Mouse (Mus musculus) gastrocnemius, postnatal 4 days (tissue): ENCODE data around the gene Akap5. TPM values are rescaled to one million over a fixed set of nuclear protein-coding genes. Genes with fewer than 3 reads are reported as not detected.
A peak's percentile ranks its signal among the peaks of the same experiment; 100 is the strongest.

Experiments used
- DNase-seq, 2 experiments: peaks; one replicate each; pipeline ENCODE4 v3.0.0; 2021 to 2022; ENCODE audit warnings: low spot score in 2 of 2, mixed read lengths in 2 of 2
- long read RNA-seq, 2 experiments: library from polyadenylated mRNA; stranded (forward); transcript quantifications; one replicate each; pipeline ENCODE4 v2.0.0; 2021
- total RNA-seq, 2 experiments: library from RNA; stranded (reverse); gene quantifications; 2 replicates each; pipeline ENCODE4 v1.2.3; 2021

Gene Akap5
- total RNA-seq, result 1 to 10 TPM; 1.6 to 1.7 TPM
- long read RNA-seq, experiment 1, result 0 reads
- long read RNA-seq, experiment 2, full-length matches to known transcripts, result 2 of 2 reads
- long read RNA-seq, experiment 2, partial matches to known transcripts, result 0 of 2 reads
- long read RNA-seq, experiment 2, other reads (novel, unspliced or antisense), result 0 of 2 reads

DNA sequence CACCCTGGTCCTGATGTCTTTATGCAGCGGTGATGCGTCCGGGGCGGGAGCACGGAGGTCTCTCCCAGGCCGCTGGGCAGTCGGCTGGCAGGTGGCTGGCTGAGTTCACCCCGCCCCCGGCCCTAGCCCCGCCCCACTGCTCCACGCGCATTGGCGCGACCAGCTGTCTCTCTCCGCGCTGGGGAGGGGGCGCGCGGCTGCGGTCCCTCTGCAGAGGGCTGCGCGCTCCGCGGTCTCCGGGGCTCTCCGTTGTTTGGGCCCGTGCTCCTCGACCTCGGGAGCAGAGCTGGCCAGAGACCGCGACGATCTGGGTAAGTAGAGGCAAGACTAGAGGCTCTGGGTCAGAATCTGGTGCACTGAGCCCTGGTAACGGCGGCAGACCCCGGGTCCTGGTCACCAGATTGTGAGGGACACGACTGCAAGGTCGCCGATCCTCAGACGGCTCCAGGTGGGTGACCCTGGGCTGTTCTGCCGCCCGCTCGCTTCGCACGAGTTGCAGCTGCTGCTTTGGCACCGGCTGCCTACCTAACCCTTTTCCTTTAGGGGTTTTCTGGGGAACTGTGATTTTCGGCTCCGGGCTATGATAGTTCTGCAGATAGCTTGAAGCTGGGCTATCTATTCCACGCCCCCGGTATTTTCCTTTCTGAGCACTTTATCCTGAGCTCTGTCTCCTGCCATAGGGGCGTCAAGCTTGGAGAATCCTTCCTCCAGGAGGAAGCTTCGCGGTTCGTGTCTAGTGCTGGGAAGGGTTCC is at the start of gene Akap5:
Gene Akap5, plus strand, starts transcription at position 213 of the 753 bp plus-strand sequence.
- DNase-seq, result peak; percentile 29 to 48

GRCm38 (mm10) chr12:76278209-76278608 is 46.5 kb upstream of the Akap5 start:
- DNase-seq, result no peak

GRCm38 (mm10) chr12:76280556-76280955 is 44.1 kb upstream of the Akap5 start:
- DNase-seq, result no peak

- no peak for DNase-seq
Observed at GRCm38 (mm10) chr12:76281111-76281660, 43.5 kb upstream of the Akap5 start.

- DNase-seq, result no peak
Observed at GRCm38 (mm10) chr12:76282132-76282531, 42.6 kb upstream of the Akap5 start.

DNA sequence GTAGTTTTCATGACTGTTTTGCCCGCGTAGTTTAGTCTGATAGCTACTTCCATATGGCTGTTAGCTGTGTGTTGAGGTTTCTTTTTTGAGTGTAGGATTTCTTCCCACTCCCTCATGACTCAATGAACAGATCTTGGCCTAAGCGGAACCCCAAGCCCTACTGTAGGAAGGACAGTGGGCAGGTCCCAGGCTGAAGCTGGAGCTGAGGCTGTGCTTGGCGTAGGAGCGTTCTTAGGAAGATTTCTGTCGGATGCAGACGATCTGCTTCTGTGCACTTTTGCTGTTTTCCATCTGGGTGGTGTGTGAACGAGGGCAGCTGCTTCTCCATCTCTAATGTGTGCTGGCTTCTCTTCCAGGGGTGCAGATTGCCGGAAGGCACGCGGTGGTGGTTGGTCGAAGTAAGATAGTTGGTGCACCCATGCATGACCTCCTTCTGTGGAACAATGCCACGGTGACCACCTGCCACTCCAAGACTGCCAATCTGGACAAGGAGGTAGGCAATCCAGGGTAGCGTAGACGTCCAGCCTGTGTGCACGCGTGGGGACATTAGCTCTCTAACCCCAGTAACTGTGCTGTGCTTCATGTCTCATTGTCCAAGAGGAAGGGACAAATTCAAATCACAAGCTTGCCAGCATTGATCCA is 42.0 kb upstream of the Akap5 start:
- no peak for DNase-seq

GRCm38 (mm10) chr12:76285418-76285817 is 39.3 kb upstream of the Akap5 start:
- DNase-seq, result no peak

DNA sequence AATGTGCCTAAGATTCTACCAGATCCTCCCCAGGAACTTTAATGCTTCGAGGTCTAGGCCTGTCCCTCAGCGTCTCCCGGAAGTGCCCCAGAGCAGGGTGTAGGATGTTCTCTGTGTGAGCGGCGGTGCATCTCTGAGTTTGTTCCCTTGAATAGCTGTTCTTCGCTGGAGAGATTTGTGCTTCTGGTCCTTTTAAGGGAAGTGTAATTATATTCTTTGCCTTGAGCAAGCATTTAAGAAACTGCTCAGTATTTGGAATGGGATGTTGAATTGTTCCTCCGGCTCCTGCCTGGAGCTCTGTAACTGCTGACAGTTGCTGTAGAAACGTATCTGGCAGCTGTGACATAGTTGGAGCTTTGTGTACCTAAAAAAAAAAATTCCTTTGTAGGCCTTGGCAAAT is 36.7 kb upstream of the Akap5 start:
- no peak for DNase-seq

DNA sequence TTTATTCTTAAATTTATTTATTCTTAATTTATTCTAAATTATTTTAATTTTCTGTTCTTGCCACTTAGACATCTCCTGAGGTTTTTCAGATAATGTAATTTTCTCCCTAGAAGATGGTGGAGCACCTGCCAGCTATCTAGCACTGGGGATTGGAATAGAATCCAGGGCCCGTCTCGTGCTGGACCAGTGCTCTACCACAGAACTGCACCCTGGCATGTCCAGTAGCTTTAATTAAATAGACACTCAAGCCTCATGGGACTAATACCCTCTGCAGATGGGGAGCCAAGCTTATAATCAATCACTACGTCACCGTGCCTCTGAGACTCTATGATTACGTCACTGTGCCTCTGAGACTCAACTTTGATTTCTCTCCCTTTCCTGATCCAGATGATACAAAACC is 36.2 kb upstream of the Akap5 start:
- no peak for DNase-seq

GRCm38 (mm10) chr12:76289428-76289827 is 35.3 kb upstream of the Akap5 start:
- DNase-seq, result no peak

DNA sequence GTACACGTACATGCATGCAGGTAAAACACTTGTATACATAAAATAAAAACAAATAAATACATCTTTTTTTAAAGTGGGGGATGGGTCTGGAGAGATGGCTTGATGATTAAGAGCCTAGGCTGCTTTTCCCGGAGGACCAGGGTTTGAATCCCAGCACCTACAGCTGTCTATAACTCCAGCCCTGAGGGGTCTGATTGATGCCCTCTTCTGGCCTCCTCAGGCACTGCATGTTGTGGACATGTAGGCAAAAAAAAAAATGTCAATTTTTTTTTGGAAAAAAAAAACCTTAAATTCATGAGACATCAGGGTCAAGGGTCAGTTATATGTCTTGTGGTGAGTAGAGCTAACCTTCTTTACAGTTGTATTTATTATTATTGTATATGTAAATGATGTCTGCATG is 34.4 kb upstream of the Akap5 start:
- DNase-seq, result no peak

GRCm38 (mm10) chr12:76293192-76293591 is 31.5 kb upstream of the Akap5 start:
- DNase-seq, result peak; percentile 45 to 65

GRCm38 (mm10) chr12:76297830-76298229 is 26.9 kb upstream of the Akap5 start:
- DNase-seq, result no peak

GRCm38 (mm10) chr12:76299361-76299906 is 25.3 kb upstream of the Akap5 start:
- DNase-seq, result no peak

DNA sequence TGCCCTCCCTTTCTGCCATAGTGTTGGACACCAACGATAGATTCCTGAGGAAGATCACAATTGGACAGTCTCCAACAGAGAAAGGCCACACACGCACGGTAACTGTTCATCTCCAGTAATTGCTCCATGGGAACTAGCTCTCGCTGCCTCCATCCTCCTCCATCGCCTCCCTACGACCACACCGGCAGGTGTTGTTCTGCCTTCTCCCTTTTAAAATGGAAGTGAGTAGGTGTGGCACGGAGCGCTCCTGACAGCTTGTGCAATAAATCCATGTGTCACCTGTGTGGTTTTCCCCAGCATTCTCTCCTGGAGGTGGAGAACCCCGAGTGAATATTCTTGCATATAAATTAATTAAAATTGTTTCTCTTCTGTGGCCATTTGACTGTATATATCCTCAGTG is 24.3 kb upstream of the Akap5 start:
- DNase-seq, result no peak

GRCm38 (mm10) chr12:76303474-76303873 is 21.2 kb upstream of the Akap5 start:
- no peak for DNase-seq

DNA sequence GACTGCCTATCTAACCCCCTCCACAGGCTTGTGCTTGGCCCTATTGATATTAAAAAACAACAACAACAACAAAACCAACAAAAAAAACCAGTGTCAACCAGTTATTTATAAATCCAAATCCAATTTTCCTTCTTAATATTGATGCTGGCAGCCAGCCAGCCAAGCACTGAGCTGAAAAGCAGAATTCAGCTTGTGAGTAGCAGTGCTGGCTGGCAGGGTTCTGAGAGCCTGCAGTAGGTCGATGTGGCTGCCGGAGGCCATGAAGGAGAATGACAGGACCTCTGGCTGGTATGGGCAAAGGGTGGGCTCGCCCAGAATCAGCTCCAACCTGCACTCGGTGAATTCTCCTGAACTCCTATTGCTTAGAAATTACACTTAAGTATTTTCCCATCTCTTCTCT is 20.5 kb upstream of the Akap5 start:
- no peak for DNase-seq

- DNase-seq, result no peak
Observed at GRCm38 (mm10) chr12:76305107-76305506, 19.6 kb upstream of the Akap5 start.

DNA sequence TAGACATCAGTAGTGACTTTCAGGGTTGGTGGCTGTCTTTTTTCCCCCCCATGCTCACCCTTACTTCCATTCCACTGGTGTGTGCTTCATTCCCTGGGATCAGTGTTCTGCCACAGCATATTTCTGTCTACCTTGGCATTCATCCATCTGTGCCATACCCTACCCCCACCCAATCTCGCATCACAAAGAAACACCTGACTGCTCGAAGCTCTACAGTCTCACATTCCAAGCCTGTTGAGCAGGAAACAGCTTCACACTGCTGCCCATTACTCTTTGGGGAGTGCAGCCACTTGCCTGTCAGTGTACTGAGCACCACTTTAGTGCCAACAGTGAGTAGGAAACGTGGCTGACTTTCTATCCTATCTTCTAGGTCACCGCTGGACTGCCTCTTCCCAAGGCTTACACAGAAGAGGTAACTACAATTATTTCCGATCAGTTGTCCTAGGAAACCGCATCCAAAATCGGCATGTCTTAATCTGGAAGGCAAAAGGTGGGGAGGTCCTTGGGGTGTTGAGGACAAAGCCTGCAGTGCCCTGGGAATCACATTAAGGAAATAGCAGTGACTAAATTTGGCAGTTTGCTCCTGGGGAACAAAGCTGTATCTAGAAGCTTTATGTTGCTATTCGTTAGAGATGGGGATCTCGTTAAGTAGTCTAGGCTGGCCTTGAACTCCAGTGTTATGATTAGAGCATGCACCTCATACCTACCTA is 17.7 kb upstream of the Akap5 start:
- DNase-seq, result no peak

- no peak for DNase-seq
Observed at GRCm38 (mm10) chr12:76307964-76308363, 16.7 kb upstream of the Akap5 start.

DNA sequence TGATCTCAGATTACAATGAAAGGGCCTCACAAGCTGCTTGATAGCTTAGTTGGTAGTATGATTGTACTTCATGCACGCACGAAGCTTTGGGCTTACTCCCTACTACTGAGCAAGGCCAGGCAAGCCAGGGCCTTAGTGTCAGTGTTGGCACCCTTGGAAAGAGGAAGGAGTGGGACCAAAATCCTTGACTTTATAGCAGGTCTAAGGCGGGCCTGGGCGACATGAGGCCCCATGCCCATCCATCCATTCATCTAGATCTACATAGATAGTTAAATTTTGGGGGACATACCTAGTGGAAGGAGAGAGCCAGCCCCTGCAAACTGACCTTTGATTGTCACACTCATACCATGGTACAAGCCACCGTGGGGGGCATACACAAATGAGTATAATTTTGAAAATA is 16.3 kb upstream of the Akap5 start:
- DNase-seq, result no peak
